Mouse (Mus musculus) midbrain, embryonic 14.5 days (tissue): Measurements from ENCODE around the gene Omp. TPM values are rescaled to one million over a fixed set of nuclear protein-coding genes. Genes with fewer than 3 reads are reported as not detected.

ENCODE experiments used
- ATAC-seq: fragments of 200-750 bp; cut with Nextera tagmentation; 2 replicates; pipeline ENCODE4 v1.8.0; 2017; ENCODE audit warnings: moderate number of reproducible peaks, moderate library complexity; ENCODE audit not compliant: low FRiP score, low TSS enrichment
- DNase-seq: peaks from one replicate; pipeline ENCODE4 v3.0.0-alpha.2; 2015
- H3K27ac ChIP-seq: fragments of 300-500 bp; sonication (generic); replicated peaks from 2 replicates; pipeline ENCODE4 v1.5.1; 2014; ENCODE audit warnings: mild to moderate bottlenecking, low read depth, low read length, moderate library complexity
- H3K27me3 ChIP-seq: fragments of 300-500 bp; sonication (generic); 2 replicates; pipeline ENCODE4 v1.6.1; 2014; ENCODE audit warnings: low read length, control low read depth, mixed read lengths; ENCODE audit not compliant: control insufficient read depth, insufficient read depth
- H3K36me3 ChIP-seq: fragments of 300-500 bp; sonication (generic); 2 replicates; pipeline ENCODE4 v1.6.1; 2014; ENCODE audit warnings: low read length, control low read depth; ENCODE audit not compliant: control insufficient read depth, insufficient read depth
- H3K4me1 ChIP-seq: fragments of 300-500 bp; sonication (generic); 2 replicates; pipeline ENCODE4 v1.6.1; 2014; ENCODE audit warnings: mild to moderate bottlenecking, antibody characterized with exemption, low read length, control low read depth; ENCODE audit not compliant: control insufficient read depth, insufficient read depth
- H3K4me2 ChIP-seq: fragments of 300-500 bp; sonication (generic); 2 replicates; pipeline ENCODE4 v1.6.1; 2014; ENCODE audit warnings: mild to moderate bottlenecking, low read length, moderate library complexity
- H3K4me3 ChIP-seq: fragments of 300-500 bp; sonication (generic); replicated peaks from 2 replicates; pipeline ENCODE4 v1.5.1; 2014; ENCODE audit warnings: low read depth, low read length
- H3K9ac ChIP-seq: fragments of 300-500 bp; sonication (generic); replicated peaks from 2 replicates; pipeline ENCODE4 v1.6.1; 2014; ENCODE audit warnings: mild to moderate bottlenecking, low read length, moderate library complexity
- H3K9me3 ChIP-seq: fragments of 300-500 bp; sonication (generic); 2 replicates; pipeline ENCODE4 v1.6.1; 2016; ENCODE audit warnings: low read length, control low read depth, mixed read lengths; ENCODE audit not compliant: control insufficient read depth
- WGBS: fragments of 180-500 bp; shearing (Covaris S2); extraction: QIAGEN DNeasy Blood & Tissue Kit; methylation state at CpG from one replicate; pipeline ENCODE4 v1.1.7; 2014; 5-methylcytosine and 5-hydroxymethylcytosine counted together
- polyA plus RNA-seq: library from polyadenylated mRNA; unstranded; fragments of >200 nt; fragmentation: Nextera tagmentation; extraction: Ambion mirVana; gene quantifications from 2 replicates; pipeline ENCODE4 v1.2.1, GENCODE M21; 2014

Omp gene
- polyA plus RNA-seq, 1 experiment from 2014 or later, result 0.29 TPM

DNA sequence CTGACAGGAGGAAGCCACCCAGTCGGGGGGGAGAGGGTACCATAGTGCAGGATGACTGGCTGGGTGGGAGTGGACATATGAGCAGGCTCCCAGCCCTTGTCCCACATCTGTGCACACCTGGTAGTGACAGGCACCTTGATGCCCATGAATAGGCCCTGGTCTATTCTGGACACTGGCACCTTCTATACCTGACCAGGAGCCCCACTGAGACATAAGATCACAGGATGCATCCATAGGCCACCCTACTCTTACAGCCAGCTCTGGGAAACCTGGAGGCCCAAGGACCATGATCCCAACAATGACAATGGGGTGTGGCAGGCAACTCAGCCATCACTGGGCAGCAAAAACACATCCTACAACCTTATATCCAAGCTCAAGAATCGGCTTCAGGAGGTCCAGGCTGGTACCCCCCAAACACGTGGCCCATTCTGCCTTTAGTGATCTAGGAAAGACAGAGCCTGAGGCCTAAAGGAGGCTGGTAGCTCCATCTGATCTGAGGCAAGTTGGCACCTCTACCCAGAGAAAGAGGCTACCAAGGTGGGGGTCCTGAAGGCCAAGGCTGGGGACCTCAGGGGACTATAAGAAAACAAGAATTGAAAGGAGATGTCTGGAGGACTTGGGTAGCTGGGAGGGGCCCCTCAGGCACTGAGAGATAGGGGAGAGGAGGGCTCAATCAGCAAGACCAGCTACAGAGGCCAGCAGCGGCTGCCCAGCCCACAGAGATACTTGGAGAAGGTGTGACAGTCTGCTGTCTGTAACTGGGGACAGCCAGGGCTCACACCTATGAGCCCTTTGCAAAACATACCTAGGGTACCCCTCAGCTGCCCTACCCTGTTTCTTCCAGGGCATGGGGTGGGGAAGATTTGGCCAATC is 29.8 kb upstream of the Omp start:
- no peak overlapping the region for H3K9ac ChIP-seq
- H3K4me2 ChIP-seq, result no peak overlapping the region
- ATAC-seq, result no peak
- peaks cover 8% of the 10 kb centered on the region; the same call in 1 of the 2 replicates for H3K27me3 ChIP-seq
- no peaks in the 10 kb centered on the region for H3K9me3 ChIP-seq
- 81% methylated on average over 4 of the region's 4 CpGs for WGBS
- H3K4me3 ChIP-seq, result no peak overlapping the region
- 0 out of 2 replicates have a peak, but pooled peaks cover 3% of the 10 kb centered on the region for H3K4me1 ChIP-seq
- no peaks in the 10 kb centered on the region for H3K36me3 ChIP-seq
- DNase-seq, result no peak
- H3K27ac ChIP-seq, result no peak overlapping the region

DNA sequence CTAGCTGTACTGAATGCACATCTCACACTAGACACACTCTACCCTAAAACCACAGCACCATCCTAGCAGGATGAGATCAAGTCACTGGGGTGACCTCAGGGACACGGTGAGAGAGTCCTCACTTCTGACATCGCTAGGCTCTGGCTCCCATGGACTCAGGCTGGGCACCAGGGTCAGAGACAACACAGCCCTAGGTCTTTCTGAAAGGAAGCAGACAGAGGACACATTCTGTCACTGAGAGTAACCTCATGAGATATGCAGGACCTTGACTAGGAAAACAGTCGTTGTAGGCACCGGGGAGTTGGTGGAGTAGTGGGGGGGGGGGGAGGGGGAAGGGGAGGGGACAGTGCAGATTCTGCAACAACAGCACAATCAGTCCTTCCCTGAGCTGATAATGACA is 28.1 kb upstream of the Omp start:
- no peaks in the 10 kb centered on the region for H3K9me3 ChIP-seq
- H3K36me3 ChIP-seq, result no peaks in the 10 kb centered on the region
- ATAC-seq (no peak), DNase-seq (no peak)
- no peak overlapping the region for H3K4me2 ChIP-seq
- H3K4me3 ChIP-seq, result no peak overlapping the region
- H3K27ac ChIP-seq, result no peak overlapping the region
- no peaks in the 10 kb centered on the region for H3K27me3 ChIP-seq
- no peak overlapping the region for H3K9ac ChIP-seq
- H3K4me1 ChIP-seq, result 0 out of 2 replicates have a peak, but pooled peaks cover under 1% of the 10 kb centered on the region
- WGBS, result 68% methylated on average over 4 of the region's 4 CpGs

DNA sequence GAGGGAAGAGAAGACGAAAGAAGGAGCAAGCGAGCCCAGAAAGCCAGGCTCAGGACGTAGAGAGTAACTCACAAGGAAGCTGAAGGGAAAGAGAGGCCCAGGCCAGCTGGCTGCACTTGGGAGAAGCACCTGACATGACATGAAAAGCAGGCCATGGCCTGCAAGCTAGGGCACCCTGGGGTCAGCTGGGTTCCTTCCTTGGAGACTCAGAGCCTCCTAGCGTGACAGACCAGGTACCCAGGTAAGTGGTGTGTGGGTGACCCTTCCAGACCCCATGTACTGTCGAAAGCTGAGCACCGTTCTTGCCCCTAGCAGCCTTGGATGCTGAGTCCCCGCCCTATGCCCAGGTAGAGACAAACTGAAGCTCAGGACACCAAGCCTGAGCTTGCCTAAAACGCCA is 27.4 kb upstream of the Omp start:
- H3K4me2 ChIP-seq, result no peak overlapping the region
- no peak overlapping the region for H3K27ac ChIP-seq
- H3K27me3 ChIP-seq, result no peaks in the 10 kb centered on the region
- WGBS, result 81% methylated on average over 8 of the region's 8 CpGs
- no peak overlapping the region for H3K4me3 ChIP-seq
- H3K36me3 ChIP-seq, result no peaks in the 10 kb centered on the region
- no peak overlapping the region for H3K9ac ChIP-seq
- ATAC-seq (no peak), DNase-seq (no peak)
- H3K9me3 ChIP-seq, result no peaks in the 10 kb centered on the region
- H3K4me1 ChIP-seq, result no peaks in the 10 kb centered on the region

DNA sequence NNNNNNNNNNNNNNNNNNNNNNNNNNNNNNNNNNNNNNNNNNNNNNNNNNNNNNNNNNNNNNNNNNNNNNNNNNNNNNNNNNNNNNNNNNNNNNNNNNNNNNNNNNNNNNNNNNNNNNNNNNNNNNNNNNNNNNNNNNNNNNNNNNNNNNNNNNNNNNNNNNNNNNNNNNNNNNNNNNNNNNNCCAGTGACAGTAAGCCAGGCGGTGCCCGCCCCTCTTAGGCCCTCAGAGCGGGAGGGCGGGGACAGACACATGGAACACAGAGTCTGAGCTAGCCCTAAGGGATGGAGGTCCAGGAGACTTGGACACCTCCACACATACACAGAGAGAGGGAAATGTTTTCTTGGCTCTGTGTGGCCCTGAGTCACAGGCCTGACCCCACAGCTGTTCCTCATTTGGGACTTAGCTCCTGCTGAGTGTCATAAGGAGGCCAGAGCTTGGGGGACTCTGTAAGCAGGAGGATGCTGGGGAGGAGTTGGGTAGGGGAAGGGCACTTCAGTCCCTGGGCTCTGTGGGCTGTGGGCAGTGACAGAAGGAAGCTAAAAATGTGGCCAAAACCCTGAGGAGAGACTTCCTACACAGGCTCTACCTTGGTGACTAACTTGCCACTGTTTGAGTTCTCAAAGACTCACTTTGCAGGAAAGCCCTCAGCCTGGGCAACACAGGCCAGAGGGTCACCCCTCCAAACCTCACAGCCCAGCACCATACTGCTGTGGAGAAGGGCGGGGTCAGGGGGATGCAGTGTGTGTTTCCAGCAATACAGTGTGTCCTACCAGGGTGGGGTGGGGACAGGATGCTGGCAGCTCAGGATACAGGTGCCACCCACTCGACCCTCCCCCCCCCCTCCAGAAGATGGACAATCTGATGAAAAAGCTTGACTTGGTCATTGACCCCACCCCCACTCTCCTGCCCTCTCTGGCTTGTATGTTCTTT is 26.1 kb upstream of the Omp start:
- ATAC-seq, result 0 out of 2 replicates have a peak, but pooled peaks have one; percentile 24
- no peak overlapping the region for H3K4me2 ChIP-seq
- H3K36me3 ChIP-seq, result no peaks in the 10 kb centered on the region
- no peaks in the 10 kb centered on the region for H3K9me3 ChIP-seq
- no peak overlapping the region for H3K9ac ChIP-seq
- WGBS, result 74% methylated on average over 6 of the region's 6 CpGs
- no peak overlapping the region for H3K27ac ChIP-seq
- H3K4me3 ChIP-seq, result no peak overlapping the region
- H3K27me3 ChIP-seq, result no peaks in the 10 kb centered on the region
- DNase-seq, result no peak
- H3K4me1 ChIP-seq, result no peaks in the 10 kb centered on the region

GRCm38 (mm10) chr7:98164999-98165528 is 19.8 kb upstream of the Omp start:
- DNase-seq, result no peak
- Histone ChIP-seq H3K9me3 (no peaks in the 10 kb centered on the region), H3K27ac (no peak overlapping the region), H3K4me3 (no peak overlapping the region), H3K9ac (no peak overlapping the region), H3K4me1 (0 out of 2 replicates have a peak, but pooled peaks cover 3% of the 10 kb centered on the region), H3K4me2 (no peak overlapping the region), H3K27me3 (no peaks in the 10 kb centered on the region), H3K36me3 (no peaks in the 10 kb centered on the region)
- peak; percentile 40; the same call in 1 of the 2 replicates for ATAC-seq
- 63% methylated on average over 10 of the region's 10 CpGs for WGBS

DNA sequence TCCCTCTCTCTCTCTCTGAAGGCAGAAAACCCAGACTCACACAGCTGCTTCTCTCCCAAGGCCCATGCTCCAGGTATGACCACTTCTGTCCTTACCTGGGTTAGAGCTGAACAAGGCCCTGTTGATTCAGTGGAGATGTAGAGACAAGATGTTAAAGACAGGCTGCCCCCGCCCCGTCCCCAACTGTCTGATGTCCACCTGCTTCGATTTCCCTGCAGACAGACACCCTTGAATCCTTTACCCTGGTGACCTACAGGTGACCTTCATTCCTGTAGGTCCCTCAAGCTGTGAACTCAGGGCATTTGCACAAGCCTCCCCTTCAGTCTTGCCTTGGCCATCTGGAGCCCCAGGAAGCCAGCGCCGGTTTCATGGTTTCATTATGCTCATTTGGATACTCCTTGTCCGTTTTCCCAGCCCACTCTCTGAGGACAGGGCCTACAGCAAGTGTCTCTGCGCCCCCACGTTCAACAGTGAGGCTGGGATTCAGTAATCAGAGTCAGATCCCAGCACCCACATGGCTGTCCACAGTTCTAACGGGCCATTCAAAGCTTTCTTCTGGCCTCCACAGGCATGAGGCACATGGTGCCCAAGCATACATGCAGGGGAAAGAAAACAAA is 19.2 kb upstream of the Omp start:
- no peak overlapping the region for H3K4me3 ChIP-seq
- H3K4me2 ChIP-seq, result no peak overlapping the region
- no peak for DNase-seq
- H3K9me3 ChIP-seq, result no peaks in the 10 kb centered on the region
- 84% methylated on average over 9 of the region's 9 CpGs for WGBS
- no peak overlapping the region for H3K9ac ChIP-seq
- H3K27me3 ChIP-seq, result no peaks in the 10 kb centered on the region
- H3K27ac ChIP-seq, result no peak overlapping the region
- no peak for ATAC-seq
- H3K36me3 ChIP-seq, result no peaks in the 10 kb centered on the region
- H3K4me1 ChIP-seq, result 0 out of 2 replicates have a peak, but pooled peaks cover 3% of the 10 kb centered on the region

GRCm38 (mm10) chr7:98163700-98164099 is 18.4 kb upstream of the Omp start:
- WGBS, result 56% methylated on average over 3 of the region's 3 CpGs
- Histone ChIP-seq H3K27ac (no peak overlapping the region), H3K4me3 (no peak overlapping the region), H3K27me3 (no peaks in the 10 kb centered on the region), H3K4me1 (0 out of 2 replicates have a peak, but pooled peaks cover 3% of the 10 kb centered on the region), H3K4me2 (no peak overlapping the region), H3K36me3 (no peaks in the 10 kb centered on the region), H3K9me3 (no peaks in the 10 kb centered on the region), H3K9ac (no peak overlapping the region)
- ATAC-seq (no peak), DNase-seq (no peak)

- Histone ChIP-seq H3K36me3 (no peaks in the 10 kb centered on the region), H3K4me3 (no peak overlapping the region), H3K4me1 (peaks cover 10% of the 10 kb centered on the region), H3K4me2 (no peak overlapping the region), H3K27me3 (no peaks in the 10 kb centered on the region), H3K9ac (no peak overlapping the region), H3K27ac (no peak overlapping the region), H3K9me3 (no peaks in the 10 kb centered on the region)
- 80% methylated on average over 6 of the region's 6 CpGs for WGBS
- no peak for ATAC-seq
- DNase-seq, result no peak
These were observed 16.9 kb upstream of the Omp start for GRCm38 (mm10) chr7:98162239-98162638.
